Mouse (Mus musculus) G1E (cell line): ENCODE data around the gene Slc43a3.

Experiments
- CTCF ChIP-seq: IDR thresholded peaks from 2 replicates; pipeline ENCODE4 v1.5.1; 2012; ENCODE audit warnings: low read depth, low read length, inconsistent platforms, mixed read lengths
- GATA1 ChIP-seq: IDR thresholded peaks from 2 replicates; pipeline ENCODE4 v1.6.1; 2012; ENCODE audit warnings: borderline replicate concordance, low read length, inconsistent platforms, mixed read lengths
- GATA2 ChIP-seq: IDR thresholded peaks from 2 replicates; pipeline ENCODE4 v1.6.1; 2012; ENCODE audit warnings: low read depth, low read length, inconsistent platforms, borderline replicate concordance

DNA sequence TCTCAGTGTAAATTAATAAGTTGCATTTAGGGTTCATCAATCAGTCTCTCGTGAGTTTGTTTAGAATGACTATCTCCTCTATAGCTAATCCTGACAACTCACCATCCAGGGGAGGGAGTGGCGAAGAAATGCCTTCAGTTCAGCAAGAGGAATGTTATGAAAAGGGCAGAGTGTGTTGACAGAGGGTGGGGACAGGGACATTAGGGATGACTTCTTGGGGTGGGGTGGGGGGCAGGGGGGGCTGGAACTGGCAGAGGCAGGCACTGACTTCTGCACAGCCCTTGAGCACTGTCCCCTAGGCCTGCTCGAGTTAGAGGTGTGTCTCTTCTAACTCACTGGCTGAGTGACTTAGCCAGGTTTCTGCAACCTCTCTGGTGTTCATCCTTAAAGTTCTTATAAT, 18.2 kb upstream of the Slc43a3 start:
- no peak for TF ChIP-seq GATA1
- TF ChIP-seq CTCF: no peak
- TF ChIP-seq GATA2: no peak
